Mouse (Mus musculus) ES-Bruce4 (cell line): ENCODE measurements around the gene Naa35. TPM values are rescaled to one million over a fixed set of nuclear protein-coding genes. Genes with fewer than 3 reads are reported as not detected.
A peak's percentile ranks its signal among the peaks of the same experiment; 100 is the strongest.
"Not testable (repeated sequence)": the region's sequence is repeated elsewhere in the genome, so short reads cannot be mapped to it uniquely, and the experiment has no call there.

ENCODE experiments used
- H3K27ac ChIP-seq: 2 replicates; pipeline ENCODE4 v1.5.1; 2012; ENCODE audit warnings: low read length, inconsistent platforms; ENCODE audit not compliant: insufficient read depth
- H3K27me3 ChIP-seq: 2 replicates; pipeline ENCODE4 v1.6.1; 2012; ENCODE audit warnings: mild to moderate bottlenecking, low read length, inconsistent platforms; ENCODE audit not compliant: control insufficient read depth, poor library complexity, insufficient read depth, severe bottlenecking
- H3K36me3 ChIP-seq: 2 replicates; pipeline ENCODE4 v1.6.1; 2012; ENCODE audit warnings: inconsistent platforms, mild to moderate bottlenecking, low read length, moderate library complexity; ENCODE audit not compliant: control insufficient read depth, poor library complexity, insufficient read depth, severe bottlenecking
- H3K4me1 ChIP-seq: one replicate; pipeline ENCODE4 v1.8.1; 2011; ENCODE audit warnings: low read length; ENCODE audit not compliant: control insufficient read depth, insufficient read depth
- H3K4me3 ChIP-seq: 2 replicates; pipeline ENCODE4 v1.5.1; 2011; ENCODE audit warnings: low read depth, mild to moderate bottlenecking, low read length
- H3K9ac ChIP-seq: 2 replicates; pipeline ENCODE4 v1.6.1; 2012; ENCODE audit warnings: low read depth, mild to moderate bottlenecking, inconsistent platforms; ENCODE audit not compliant: poor library complexity, severe bottlenecking
- H3K9me3 ChIP-seq: replicated peaks from 2 replicates; pipeline ENCODE4 v1.6.1; 2012; ENCODE audit warnings: mild to moderate bottlenecking, low read length, inconsistent platforms; ENCODE audit not compliant: control insufficient read depth, poor library complexity, insufficient read depth, severe bottlenecking
- CTCF ChIP-seq: IDR thresholded peaks from one replicate; pipeline ENCODE4 v1.8.1; 2011; ENCODE audit warnings: low read depth, low read length
- EP300 ChIP-seq: IDR thresholded peaks from 2 replicates; pipeline ENCODE4 v1.6.1; 2011; ENCODE audit warnings: low read depth, low read length; ENCODE audit not compliant: insufficient read depth
- POLR2A ChIP-seq: IDR thresholded peaks from one replicate; pipeline ENCODE4 v1.8.1; 2011; ENCODE audit warnings: low read length; ENCODE audit not compliant: insufficient read depth
- polyA plus RNA-seq: library from polyadenylated mRNA; stranded (reverse); fragments of >200 nt; gene quantifications from 2 replicates; pipeline ENCODE4 v1.2.4, GENCODE M21; 2011; ENCODE audit warnings: low read depth; ENCODE audit not compliant: missing spikeins, insufficient read depth, insufficient read length

Naa35 gene
- polyA plus RNA-seq, 1 experiment, result 143 TPM

DNA sequence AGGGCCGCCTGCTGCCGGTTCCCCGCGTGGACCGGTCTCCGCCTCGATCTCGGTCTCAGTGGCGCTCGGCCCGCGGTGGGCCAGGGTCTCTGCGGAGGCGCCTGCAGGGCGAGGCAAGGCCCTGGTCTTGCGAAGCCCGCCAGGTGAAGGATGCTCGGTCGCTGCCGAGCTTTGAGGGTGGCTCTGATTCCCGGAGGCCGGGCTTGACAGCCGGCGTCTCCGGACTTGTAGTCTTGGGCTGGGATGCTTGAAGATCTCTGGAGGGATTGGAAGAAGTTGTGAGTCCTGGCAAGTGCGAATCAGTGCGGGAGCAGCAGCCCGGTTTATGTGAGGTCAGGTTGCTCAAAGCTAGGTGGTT lies 568 bp downstream of the Naa35 start:
- no peak for TF ChIP-seq POLR2A
- TF ChIP-seq CTCF, result no peak
- no peak for TF ChIP-seq EP300
- H3K36me3 ChIP-seq, result peaks cover 10% of the 10 kb centered on the region
- H3K9ac ChIP-seq, result peak overlapping the region; percentile 87
- no peaks in the 10 kb centered on the region for H3K4me1 ChIP-seq
- H3K4me3 ChIP-seq, result peak overlapping the region; percentile 83
- no peaks in the 10 kb centered on the region for H3K27me3 ChIP-seq
- H3K9me3 ChIP-seq, result no peaks in the 10 kb centered on the region
- no peak overlapping the region for H3K27ac ChIP-seq

DNA sequence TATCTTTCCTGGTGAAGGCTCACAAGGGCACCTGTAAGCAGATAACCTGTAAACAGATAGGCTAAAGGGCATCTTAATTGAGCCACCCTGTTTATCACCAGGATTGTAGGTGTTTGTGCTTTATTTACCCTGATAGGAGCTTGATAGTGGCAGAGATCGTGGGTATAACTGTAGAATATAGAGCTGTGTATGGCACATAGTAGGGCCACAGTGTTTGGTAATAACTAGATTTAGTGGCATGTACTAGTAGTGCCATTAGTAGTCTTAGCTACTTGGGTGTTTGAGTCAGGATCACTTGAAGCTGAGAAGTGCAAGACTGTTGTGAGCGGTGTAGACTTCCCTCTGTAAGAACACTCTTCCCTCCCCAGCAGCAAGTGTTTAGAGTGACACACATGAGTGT lies 2.1 kb downstream of the Naa35 start:
- Histone ChIP-seq H3K4me3 (no peak overlapping the region), H3K27me3 (no peaks in the 10 kb centered on the region), H3K36me3 (peaks cover 20% of the 10 kb centered on the region), H3K4me1 (no peaks in the 10 kb centered on the region), H3K9ac (no peak overlapping the region), H3K9me3 (no peaks in the 10 kb centered on the region), H3K27ac (no peak overlapping the region)
- TF ChIP-seq CTCF (no peak), POLR2A (no peak), EP300 (no peak)

DNA sequence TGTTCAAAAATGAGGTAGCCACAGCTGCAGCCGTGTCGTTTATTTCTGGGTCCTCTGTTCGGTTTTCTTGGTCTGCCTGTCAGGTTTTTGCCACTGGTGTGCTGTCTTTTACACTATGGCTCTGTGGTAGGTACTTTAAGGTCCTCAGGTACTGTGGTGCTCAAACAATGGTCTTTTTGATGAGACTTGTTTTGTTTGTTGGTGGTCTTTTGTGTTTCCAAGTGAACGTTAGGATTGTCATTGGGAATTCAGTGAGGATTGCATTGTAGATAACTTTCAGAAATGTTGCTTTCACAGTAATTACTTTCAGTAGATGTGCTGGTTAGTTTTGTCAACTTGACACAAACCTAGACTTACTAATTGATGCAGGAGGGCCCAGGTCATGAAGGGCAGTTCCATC lies 4.6 kb downstream of the Naa35 start:
- TF ChIP-seq EP300 (no peak), CTCF (no peak), POLR2A (no peak)
- peaks cover 27% of the 10 kb centered on the region for H3K36me3 ChIP-seq
- H3K9me3 ChIP-seq, result no peaks in the 10 kb centered on the region

DNA sequence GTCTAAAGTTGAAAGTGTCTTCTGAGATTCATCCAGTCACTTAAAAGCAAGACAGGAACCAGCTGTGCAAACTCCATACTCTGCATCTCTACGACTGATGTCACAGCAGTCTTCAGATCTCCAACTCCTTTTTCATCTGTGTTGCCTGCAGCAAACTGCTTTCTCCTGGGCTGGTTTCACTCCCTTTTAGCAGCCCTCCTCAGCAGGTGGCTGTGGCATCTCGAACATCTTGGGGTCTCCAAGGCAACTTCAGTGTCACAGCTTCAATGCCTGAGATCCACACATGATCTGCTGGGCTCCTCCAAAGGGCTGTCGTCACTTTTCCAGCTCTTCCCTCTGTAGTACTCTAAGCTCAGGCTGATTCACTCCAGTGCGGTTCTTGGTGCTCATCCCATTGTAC lies 5.6 kb downstream of the Naa35 start:
- Histone ChIP-seq H3K9me3 (no peaks in the 10 kb centered on the region), H3K4me1 (no peaks in the 10 kb centered on the region), H3K9ac (no peak overlapping the region), H3K36me3 (peaks cover 30% of the 10 kb centered on the region), H3K27ac (no peak overlapping the region), H3K27me3 (no peaks in the 10 kb centered on the region), H3K4me3 (no peak overlapping the region)
- no peak for TF ChIP-seq POLR2A

More for the DNA sequence above, 4.6 kb downstream of the Naa35 start:
- no peak overlapping the region for H3K27ac ChIP-seq
- H3K9ac ChIP-seq, result no peak overlapping the region
- H3K4me3 ChIP-seq, result no peak overlapping the region
- H3K4me1 ChIP-seq, result no peaks in the 10 kb centered on the region
- H3K27me3 ChIP-seq, result no peaks in the 10 kb centered on the region

DNA sequence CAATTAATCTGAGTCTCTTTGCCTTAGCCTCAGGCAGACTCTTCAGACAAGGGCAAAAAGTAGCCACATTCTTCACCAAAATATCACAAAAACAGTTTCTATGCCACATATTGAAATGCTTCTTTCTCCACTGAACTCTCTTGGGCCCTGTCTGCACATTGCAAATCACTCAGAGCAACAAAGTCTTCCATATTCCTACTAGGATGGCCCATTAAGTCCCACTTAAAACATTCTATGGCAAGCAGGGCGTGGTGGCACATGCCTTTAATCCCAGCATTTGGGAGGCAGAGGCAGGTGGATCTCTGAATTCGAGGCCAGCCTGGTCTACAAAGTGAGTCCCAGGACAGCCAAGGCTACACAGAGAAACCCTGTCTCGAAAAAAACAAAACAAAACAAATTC lies 7.0 kb downstream of the Naa35 start:
- not testable (repeated sequence) for H3K27ac ChIP-seq, H3K27me3 ChIP-seq, H3K4me1 ChIP-seq, H3K4me3 ChIP-seq, H3K9me3 ChIP-seq, H3K9ac ChIP-seq
- peaks cover 30% of the 10 kb centered on the region for H3K36me3 ChIP-seq

DNA sequence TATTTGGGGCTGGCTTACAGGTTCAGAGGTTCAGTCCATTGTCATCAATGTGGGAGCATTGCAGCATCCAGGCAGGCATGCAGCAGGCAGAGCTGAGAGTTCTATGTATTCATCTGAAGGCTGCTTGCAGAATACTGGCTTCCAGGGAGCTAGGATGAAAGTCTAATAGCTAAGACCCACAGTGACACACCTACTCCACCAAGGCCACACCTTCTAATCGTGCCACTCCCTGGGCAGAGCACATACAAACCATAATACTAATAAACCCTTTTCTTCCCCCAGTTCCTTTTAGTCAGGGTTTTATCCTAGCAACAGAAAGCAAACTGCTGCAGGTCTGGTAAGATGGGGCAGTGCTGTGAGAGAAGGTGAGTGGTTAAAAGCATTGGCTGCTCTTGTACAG lies 7.6 kb downstream of the Naa35 start:
- no peaks in the 10 kb centered on the region for H3K4me1 ChIP-seq
- no peak overlapping the region for H3K9ac ChIP-seq
- no peaks in the 10 kb centered on the region for H3K9me3 ChIP-seq
- peaks cover 30% of the 10 kb centered on the region for H3K36me3 ChIP-seq
- H3K4me3 ChIP-seq, result no peak overlapping the region
- no peak for TF ChIP-seq EP300
- TF ChIP-seq POLR2A, result no peak
- no peak for TF ChIP-seq CTCF
- no peaks in the 10 kb centered on the region for H3K27me3 ChIP-seq
- no peak overlapping the region for H3K27ac ChIP-seq

DNA sequence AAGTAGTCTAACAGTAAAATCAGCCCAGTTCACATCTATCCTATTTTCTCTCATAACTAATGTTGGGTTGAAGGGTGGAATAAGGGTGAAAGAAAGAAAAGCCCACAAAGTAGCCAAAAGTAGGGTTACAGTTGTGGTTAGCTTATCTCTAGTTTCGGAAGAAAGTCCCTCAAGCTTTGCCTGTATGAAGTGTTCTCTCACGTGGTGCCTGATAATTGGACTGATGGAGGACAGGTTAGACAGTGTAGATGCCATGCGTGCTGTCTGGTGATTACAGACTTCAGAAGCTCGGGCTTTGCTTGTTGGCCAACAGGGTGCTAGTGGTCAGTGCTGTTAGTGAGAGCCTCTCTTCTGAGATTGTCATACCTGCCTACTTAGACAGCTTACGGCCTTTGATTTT lies 18.0 kb downstream of the Naa35 start:
- TF ChIP-seq POLR2A (no peak), CTCF (no peak), EP300 (no peak)
- Histone ChIP-seq H3K9ac (no peak overlapping the region), H3K27ac (no peak overlapping the region), H3K4me3 (no peak overlapping the region), H3K4me1 (no peaks in the 10 kb centered on the region), H3K36me3 (peaks cover 43% of the 10 kb centered on the region), H3K27me3 (no peaks in the 10 kb centered on the region), H3K9me3 (no peaks in the 10 kb centered on the region)
